Mouse (Mus musculus) C2C12 (cell line): Measurements from ENCODE around the gene Clec12a.

ENCODE experiments used
- CTCF ChIP-seq: IDR thresholded peaks from one replicate; pipeline ENCODE4 v1.5.1; 2011; ENCODE audit not compliant: control insufficient read depth, insufficient read depth, insufficient read length
- MAX ChIP-seq: IDR thresholded peaks from one replicate; pipeline ENCODE4 v1.6.1; 2011; ENCODE audit warnings: mild to moderate bottlenecking, control low read depth
- MYOG ChIP-seq: IDR thresholded peaks from one replicate; pipeline ENCODE4 v1.6.1; 2011; ENCODE audit not compliant: control insufficient read depth, insufficient read length; ENCODE audit errors: extremely low read depth
- USF1 ChIP-seq: IDR thresholded peaks from one replicate; pipeline ENCODE4 v1.6.1; 2011; ENCODE audit warnings: low read depth, mild to moderate bottlenecking, control low read depth, moderate library complexity

GRCm38 (mm10) chr6:129381736-129382135 lies 39.2 kb downstream of the Clec12a start:
- TF ChIP-seq CTCF (no peak), MYOG (no peak), MAX (no peak), USF1 (no peak)
